Mouse (Mus musculus): ENCODE measurements around the gene Tppp2.

GRCm38 (mm10) chr14:51884598-51885331 lies 33.5 kb upstream of the Tppp2 start, which contains the start of gene Mettl17:
- no peak for TF ChIP-seq CTCF (conservative IDR thresholded peaks at IDR 0.05 in 1 of 2, IDR thresholded peaks at IDR 0.05 in 1 of 2; ENCODE audit: low read depth in 2 of 2, low read length in 2 of 2)
- TF ChIP-seq MAZ (IDR thresholded peaks at IDR 0.05; ENCODE audit: low read depth, low read length): peak; percentile 84
- no peak for TF ChIP-seq SMC3 (IDR thresholded peaks at IDR 0.05; ENCODE audit: low read depth, low read length)
- TF ChIP-seq TCF12 (IDR thresholded peaks at IDR 0.05; ENCODE audit: low read depth, low read length): peak; percentile 64; the same call in 1 of the 2 replicates
- TF ChIP-seq NRF1 (IDR thresholded peaks at IDR 0.05; ENCODE audit: low read depth, low read length): no peak
- TF ChIP-seq ZNF384 (IDR thresholded peaks at IDR 0.05; ENCODE audit: low read depth, low read length): no peak
- TF ChIP-seq EP300 (IDR thresholded peaks at IDR 0.05; ENCODE audit: low read length): no peak
- peak; percentile 89 for TF ChIP-seq POLR2A (IDR thresholded peaks at IDR 0.05; ENCODE audit: low read depth, low read length)
- TF ChIP-seq KAT2A (IDR thresholded peaks at IDR 0.05; ENCODE audit: insufficient replicate concordance, low read length): peak; percentile 83; the same call in 1 of the 2 replicates
- TF ChIP-seq USF1 (IDR thresholded peaks at IDR 0.05; ENCODE audit: low read depth, low read length): no peak
- TF ChIP-seq ELF1 (IDR thresholded peaks at IDR 0.05; ENCODE audit: low read depth, low read length): peak; percentile 89
- TF ChIP-seq POLR2AphosphoS2 (IDR thresholded peaks at IDR 0.05; ENCODE audit: low read depth, low read length): 0 out of 2 replicates have a peak, but pooled peaks have one; percentile 41
